Mouse (Mus musculus): Measurements from ENCODE around the gene Rbm38. TPM values are rescaled to one million over a fixed set of nuclear protein-coding genes. Genes with fewer than 3 reads are reported as not detected.

Gene Rbm38
- 60.9 and 70.5 TPM in 2 replicates for polyA plus RNA-seq (2012; rRNA removed)

DNA sequence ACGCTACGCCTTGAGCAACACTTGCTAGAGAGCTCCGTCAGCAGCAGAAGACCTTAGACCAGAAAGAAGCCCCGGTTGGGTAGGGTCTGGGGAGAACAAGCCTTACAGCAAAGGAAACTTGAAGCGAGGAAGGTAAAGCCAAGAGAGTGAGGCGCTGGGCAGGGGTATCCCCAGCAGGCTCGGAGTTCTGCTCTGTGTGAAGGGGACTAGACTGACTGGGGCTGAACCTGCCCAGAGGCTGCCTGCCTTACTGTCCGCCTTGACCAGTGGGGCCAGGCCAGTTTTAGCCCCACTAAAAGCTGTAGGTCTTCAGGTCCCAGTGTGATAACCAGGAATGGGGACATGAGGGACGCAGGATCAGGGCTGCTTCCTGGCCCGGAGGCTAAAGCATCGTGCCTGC, at the start of gene Rbm38:
Gene Rbm38, plus strand, starts transcription at position 69 of the 400 bp plus-strand sequence.
- no peak for DNase-seq (ENCODE audit: low read depth)
- TF ChIP-seq CTCF (IDR thresholded peaks at IDR 0.05; ENCODE audit: borderline replicate concordance, extremely low read depth, insufficient read depth, insufficient read length) (no peak), POLR2A (IDR thresholded peaks at IDR 0.05; ENCODE audit: borderline replicate concordance, extremely low read depth, insufficient read depth, insufficient read length, poor library complexity, severe bottlenecking) (no peak)

DNA sequence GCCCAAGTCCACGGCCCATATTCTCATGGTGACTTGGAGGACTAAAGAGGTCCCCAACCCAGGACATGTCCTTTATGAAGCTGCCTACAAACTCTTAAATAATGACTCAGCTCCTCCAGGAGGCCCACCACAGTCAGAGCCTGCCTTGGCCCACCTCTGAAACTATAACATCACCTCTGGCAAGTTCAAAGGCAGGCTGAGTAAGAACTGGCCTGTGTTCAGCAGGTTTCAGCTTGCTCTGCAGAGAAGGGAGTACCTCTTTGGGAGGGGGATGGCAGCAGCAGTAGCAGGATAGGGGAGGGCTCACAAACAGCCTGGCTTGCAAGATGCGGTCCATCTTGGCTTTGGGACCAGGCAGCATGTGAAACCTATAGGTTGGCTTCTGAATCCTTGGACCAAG, 48.4 kb upstream of the Rbm38 start:
- TF ChIP-seq POLR2A (IDR thresholded peaks at IDR 0.05; ENCODE audit: borderline replicate concordance, extremely low read depth, insufficient read depth, insufficient read length, poor library complexity, severe bottlenecking) = no peak
- TF ChIP-seq CTCF (IDR thresholded peaks at IDR 0.05; ENCODE audit: borderline replicate concordance, extremely low read depth, insufficient read depth, insufficient read length) = no peak
- no peak for DNase-seq (ENCODE audit: low read depth)

DNA sequence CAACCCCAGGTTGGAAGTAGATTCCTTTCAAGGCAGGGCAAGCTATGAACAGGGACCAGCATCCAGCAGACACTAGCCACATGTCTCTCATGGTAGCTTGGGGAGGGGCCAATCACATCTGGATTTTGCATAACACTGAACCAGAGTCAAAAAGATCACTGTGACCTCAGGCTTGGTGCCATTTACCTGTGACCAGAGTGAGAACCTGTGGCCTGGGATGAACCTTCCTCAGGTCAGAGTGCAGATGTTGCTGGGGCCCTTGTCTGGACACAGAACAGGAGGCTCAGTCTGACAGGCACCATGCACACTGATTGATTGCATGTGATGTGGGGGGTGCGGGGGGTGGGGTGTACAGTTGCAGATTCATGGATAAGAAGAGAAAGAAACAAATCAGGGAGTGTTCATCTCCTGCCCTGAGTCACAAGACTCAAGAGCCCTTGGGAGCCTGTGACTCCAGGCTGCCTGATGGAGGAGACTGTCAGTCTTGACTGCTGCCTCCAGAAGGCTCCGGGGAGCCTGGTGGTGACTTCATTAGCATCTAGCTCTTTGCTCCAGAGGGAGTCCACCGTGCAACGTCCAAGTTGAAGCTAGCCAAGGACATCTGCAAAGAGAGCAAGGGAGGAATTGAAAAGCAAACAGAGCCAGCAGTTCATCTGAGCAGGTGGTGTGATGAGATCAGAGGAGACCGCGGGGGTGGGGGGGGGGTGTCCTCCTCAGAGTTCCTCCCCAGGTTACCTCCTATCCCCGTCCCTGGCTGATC, 46.3 kb upstream of the Rbm38 start:
- no peak for DNase-seq (ENCODE audit: low read depth)
- TF ChIP-seq POLR2A (IDR thresholded peaks at IDR 0.05; ENCODE audit: borderline replicate concordance, extremely low read depth, insufficient read depth, insufficient read length, poor library complexity, severe bottlenecking) (no peak), CTCF (IDR thresholded peaks at IDR 0.05; ENCODE audit: borderline replicate concordance, extremely low read depth, insufficient read depth, insufficient read length) (no peak)

DNA sequence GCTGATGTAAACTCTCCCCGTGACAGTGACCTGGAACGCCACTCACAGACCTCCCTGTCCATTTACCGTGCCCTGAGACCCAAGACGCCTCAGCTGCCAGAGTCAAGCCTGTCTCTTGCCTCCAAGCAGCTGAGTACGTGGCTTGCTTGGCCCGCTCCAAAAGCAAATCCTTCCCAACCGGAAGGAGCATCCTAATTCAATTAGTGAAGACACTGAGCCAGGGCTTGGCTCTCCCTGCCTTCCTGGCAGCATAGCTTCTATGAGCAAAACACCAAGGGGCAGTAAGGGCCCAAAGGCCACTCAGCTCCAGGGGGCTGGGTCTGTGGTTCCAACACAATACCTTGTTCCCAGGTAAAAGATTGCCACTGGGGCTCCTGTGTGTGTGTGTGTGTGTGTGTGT, 45.6 kb upstream of the Rbm38 start:
- TF ChIP-seq CTCF (IDR thresholded peaks at IDR 0.05; ENCODE audit: borderline replicate concordance, extremely low read depth, insufficient read depth, insufficient read length) = no peak
- DNase-seq (ENCODE audit: low read depth) = no peak

DNA sequence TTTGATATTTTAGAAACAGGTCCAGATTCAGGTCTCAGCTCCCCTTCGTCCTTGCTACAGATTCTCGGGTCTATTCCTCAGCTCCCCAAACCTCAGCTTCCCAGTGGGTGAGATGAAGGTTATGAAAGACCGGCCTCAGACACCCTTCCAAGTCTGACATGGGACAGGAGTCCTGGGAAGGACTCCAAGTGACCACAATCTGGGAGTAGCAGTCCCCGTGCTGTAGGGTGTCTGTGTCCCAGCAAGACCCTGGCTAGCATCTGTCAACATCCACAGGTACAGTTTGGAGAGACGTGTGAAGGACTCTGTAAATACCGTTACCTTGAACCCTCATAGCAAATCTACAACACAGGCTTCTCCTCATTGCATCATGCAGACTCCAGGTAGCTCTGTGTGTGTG, 45.1 kb upstream of the Rbm38 start:
- DNase-seq (ENCODE audit: low read depth) = no peak
- TF ChIP-seq POLR2A (IDR thresholded peaks at IDR 0.05; ENCODE audit: borderline replicate concordance, extremely low read depth, insufficient read depth, insufficient read length, poor library complexity, severe bottlenecking) = no peak
- no peak for TF ChIP-seq CTCF (IDR thresholded peaks at IDR 0.05; ENCODE audit: borderline replicate concordance, extremely low read depth, insufficient read depth, insufficient read length)

DNA sequence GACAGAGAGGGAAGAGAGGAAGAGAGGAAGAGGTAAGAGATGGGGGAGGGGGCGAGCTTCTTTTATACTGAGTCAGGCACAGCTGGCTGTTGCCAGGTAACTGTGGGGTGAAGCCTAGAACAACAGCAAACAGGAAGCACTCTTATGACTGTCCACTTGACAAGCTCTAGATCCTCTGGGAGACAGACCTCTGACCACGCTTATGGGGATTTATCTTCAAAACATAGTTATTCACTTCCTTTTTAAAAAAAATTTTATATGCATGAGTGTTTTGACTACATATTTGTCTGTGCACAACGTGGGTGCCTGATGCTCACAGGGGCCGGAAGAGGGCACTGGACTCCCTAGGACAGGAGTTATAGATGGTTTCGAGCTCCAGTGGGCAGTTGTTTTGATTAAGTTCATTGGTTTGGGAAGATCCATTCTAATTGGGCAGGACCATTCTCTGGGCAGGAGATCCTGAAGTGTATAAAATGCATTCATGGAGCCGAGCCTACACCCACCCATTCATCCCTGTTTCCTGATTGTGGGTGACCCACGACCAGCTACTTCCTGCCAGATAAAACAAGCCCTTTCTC, 43.5 kb upstream of the Rbm38 start:
- TF ChIP-seq POLR2A (IDR thresholded peaks at IDR 0.05; ENCODE audit: borderline replicate concordance, extremely low read depth, insufficient read depth, insufficient read length, poor library complexity, severe bottlenecking) = no peak
- TF ChIP-seq CTCF (IDR thresholded peaks at IDR 0.05; ENCODE audit: borderline replicate concordance, extremely low read depth, insufficient read depth, insufficient read length) = no peak
- peak; percentile 36 for DNase-seq (ENCODE audit: low read depth)

DNA sequence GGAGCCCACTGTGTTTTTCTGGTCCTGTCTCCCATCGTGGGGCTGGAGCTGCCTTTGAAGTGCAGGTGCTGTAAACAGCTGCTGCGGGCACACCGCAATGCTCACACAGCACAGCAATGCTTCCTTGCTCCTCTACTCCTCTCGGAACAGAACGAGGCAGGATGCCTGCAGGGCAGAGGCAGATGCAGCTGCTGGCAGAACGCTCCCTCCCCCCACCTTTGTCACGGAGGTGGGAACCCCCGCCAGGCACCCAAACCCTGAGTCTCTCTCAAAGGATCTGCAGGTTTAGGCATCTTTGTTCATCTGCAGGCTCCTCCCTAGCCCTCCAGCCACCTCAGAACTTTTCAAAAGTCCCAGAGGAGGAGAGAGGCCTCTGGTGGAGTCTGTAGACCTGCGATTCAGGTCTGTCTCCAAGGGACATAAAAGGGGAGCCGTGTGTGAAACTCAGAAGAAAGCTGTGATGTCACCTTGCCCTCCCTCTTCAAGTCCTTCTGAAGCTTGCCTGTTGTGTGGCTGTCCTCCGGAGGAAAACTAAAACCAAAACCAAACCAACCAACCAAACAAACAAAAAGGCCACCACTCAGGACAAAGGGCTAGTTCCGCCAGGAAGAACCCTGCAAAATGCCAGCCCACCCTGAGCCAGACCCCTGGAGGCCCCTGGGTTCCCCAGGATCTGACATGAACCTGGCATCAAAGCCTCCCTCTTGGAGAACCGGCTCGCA, 42.7 kb upstream of the Rbm38 start, which contains the start of gene Spo11:
Gene Spo11, plus strand, starts transcription at position 292 of the 722 bp plus-strand sequence.
- peak; percentile 65 for DNase-seq (ENCODE audit: low read depth)
- TF ChIP-seq CTCF (IDR thresholded peaks at IDR 0.05; ENCODE audit: borderline replicate concordance, extremely low read depth, insufficient read depth, insufficient read length) (no peak), POLR2A (IDR thresholded peaks at IDR 0.05; ENCODE audit: borderline replicate concordance, extremely low read depth, insufficient read depth, insufficient read length, poor library complexity, severe bottlenecking) (no peak)

DNA sequence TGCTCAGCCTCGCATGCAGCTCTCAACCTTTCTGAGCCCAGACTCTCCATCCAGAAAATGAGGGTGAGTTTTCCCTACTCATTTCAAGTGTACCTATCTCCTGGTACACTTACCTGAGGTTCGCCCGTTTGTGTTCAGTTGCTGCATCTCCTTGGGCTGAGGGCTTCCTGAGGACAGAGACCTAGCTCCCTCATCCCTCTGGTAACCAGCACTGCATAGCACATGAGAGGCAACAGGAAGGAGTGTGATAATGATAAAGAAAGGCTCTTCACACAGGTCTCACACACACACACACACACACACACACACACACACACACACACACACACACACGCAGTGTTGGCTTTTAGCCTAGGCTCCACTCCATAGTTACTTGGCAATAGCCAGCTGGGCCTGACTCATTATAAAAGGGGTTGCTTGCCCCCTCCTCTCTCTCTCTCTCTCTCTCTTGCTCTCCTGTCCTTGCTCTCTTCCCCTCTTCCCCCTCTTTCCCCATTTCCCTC, 42.1 kb upstream of the Rbm38 start:
- DNase-seq (ENCODE audit: low read depth) = peak; percentile 70
- TF ChIP-seq POLR2A (IDR thresholded peaks at IDR 0.05; ENCODE audit: borderline replicate concordance, extremely low read depth, insufficient read depth, insufficient read length, poor library complexity, severe bottlenecking) (no peak), CTCF (IDR thresholded peaks at IDR 0.05; ENCODE audit: borderline replicate concordance, extremely low read depth, insufficient read depth, insufficient read length) (no peak)

DNA sequence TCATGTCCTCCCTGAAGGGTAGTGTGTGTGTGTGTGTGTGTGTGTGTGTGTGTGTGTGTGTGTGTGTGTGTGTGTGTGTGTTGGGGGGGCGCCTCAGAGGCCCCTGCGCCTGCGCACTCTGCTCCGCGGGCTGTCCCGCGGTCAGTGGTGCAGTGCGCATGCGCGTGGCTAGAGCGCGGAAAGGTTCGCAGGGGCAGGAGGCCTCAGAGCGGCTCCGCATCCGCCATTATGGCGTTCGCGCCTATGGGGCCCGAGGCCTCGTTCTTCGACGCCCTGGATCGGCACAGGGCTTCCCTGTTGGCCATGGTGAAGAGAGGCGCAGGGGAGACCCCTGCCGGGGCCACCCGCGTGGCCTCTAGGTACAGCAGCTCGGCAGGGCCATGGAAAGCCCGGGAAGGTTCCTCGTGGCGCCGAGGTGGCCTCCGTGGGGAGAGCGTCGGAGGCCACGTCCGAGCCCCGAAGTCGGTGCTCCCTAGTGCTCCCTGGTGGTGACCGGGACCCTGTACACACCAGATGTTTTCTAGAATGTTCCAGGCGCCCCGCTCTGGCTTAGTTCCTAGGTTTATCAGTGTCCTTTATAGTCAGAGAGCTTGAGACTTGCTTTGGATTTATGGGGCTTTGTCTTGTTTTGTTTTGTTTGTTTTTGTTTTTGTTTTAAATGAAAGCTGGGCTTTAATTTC, 40.5 kb upstream of the Rbm38 start:
- TF ChIP-seq CTCF (IDR thresholded peaks at IDR 0.05; ENCODE audit: borderline replicate concordance, extremely low read depth, insufficient read depth, insufficient read length) (no peak), POLR2A (IDR thresholded peaks at IDR 0.05; ENCODE audit: borderline replicate concordance, extremely low read depth, insufficient read depth, insufficient read length, poor library complexity, severe bottlenecking) (no peak)
- DNase-seq (ENCODE audit: low read depth) = no peak

DNA sequence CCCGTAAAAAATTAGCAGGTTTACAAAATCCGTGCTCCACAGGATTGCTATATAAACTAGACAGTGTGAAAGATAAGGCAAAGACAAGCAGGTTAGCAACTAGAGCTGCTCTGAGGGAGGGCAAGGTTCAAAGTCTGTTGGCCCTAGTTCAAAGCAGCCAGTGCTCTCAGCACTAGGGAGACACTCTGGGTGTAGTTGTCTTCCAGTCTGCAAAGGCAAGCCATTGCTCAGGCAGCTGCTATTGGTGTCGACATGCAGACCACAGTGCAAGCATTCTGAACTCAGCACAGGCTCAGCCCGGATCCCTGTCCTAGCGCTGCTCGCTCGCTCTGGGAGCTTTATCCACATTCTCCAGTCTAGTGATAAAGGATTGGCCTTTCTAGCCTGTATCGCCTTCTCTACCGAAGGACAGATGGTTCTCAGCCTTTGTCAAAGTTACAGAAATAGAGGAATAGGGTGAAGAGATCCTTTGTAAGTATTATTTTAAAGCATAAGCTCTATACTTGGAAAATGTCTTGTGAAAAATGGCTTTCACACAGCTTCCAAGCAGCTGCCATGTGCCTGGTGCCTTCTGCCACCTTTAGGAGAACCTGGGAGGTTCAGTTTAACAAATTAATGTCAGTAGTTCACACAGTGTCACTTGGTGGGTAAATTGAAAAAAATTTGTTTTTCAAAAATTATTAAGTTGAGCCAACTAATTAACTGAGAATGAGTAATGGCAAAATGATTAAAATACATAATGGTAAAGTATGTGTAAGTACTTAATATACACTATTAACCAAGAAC, 37.3 kb upstream of the Rbm38 start:
- no peak for DNase-seq (ENCODE audit: low read depth)
- TF ChIP-seq CTCF (IDR thresholded peaks at IDR 0.05; ENCODE audit: borderline replicate concordance, extremely low read depth, insufficient read depth, insufficient read length) (no peak), POLR2A (IDR thresholded peaks at IDR 0.05; ENCODE audit: borderline replicate concordance, extremely low read depth, insufficient read depth, insufficient read length, poor library complexity, severe bottlenecking) (no peak)
